Mouse (Mus musculus) granulocyte monocyte progenitor cell, adult 5-6 weeks (primary cell): Measurements from ENCODE around the gene Dnaja4. TPM values are rescaled to one million over a fixed set of nuclear protein-coding genes. Genes with fewer than 3 reads are reported as not detected.

Source experiments
- ATAC-seq: replicated peaks from 2 replicates; pipeline ENCODE4 v1.8.0; 2016; ENCODE audit warnings: mild to moderate bottlenecking, moderate TSS enrichment, inconsistent platforms; ENCODE audit not compliant: poor library complexity, severe bottlenecking
- total RNA-seq, 2 experiments: library from RNA; stranded (forward) in 1 of 2; stranded (reverse) in 1 of 2; fragments of 200-712, 200-1000 nt in 1 of 2; fragments of >200 nt in 1 of 2; fragmentation: Nextera tagmentation in 1 of 2; gene quantifications; 2 replicates each; pipeline ENCODE4 v1.2.3; 2014 to 2017

Dnaja4 gene
- total RNA-seq, 2 experiments from 2014 or later = 0.05 to 0.82 TPM

- no peak for ATAC-seq
Measured at GRCm38 (mm10) chr9:54745740-54746370, 47.2 kb downstream of the Dnaja4 start.

- peak; percentile 59 for ATAC-seq
Measured at GRCm38 (mm10) chr9:54750215-54750981, 51.7 kb downstream of the Dnaja4 start.

- ATAC-seq = no peak
Measured at GRCm38 (mm10) chr9:54751684-54752083, 53.0 kb downstream of the Dnaja4 start.

- ATAC-seq = no peak
Measured at GRCm38 (mm10) chr9:54752201-54752943, 53.7 kb downstream of the Dnaja4 start.

- ATAC-seq = no peak
Measured at GRCm38 (mm10) chr9:54752944-54753295, 54.2 kb downstream of the Dnaja4 start.

- no peak for ATAC-seq
Measured at GRCm38 (mm10) chr9:54759592-54759991, 60.9 kb downstream of the Dnaja4 start.

GRCm38 (mm10) chr9:54764091-54764490 lies 65.4 kb downstream of the Dnaja4 start:
- no peak for ATAC-seq

GRCm38 (mm10) chr9:54764561-54765217 lies 66.0 kb downstream of the Dnaja4 start, which contains the start of gene Crabp1:
Crabp1 (plus strand) TSS chr9:54764748.
- peak; percentile 42 for ATAC-seq

- ATAC-seq = no peak
Measured at GRCm38 (mm10) chr9:54765336-54766085, 66.8 kb downstream of the Dnaja4 start.

Other genes starting within 250 kb of the Dnaja4 start
- gene Dmxl2, start 197.2 kb upstream of the Dnaja4 start, total RNA-seq (2014; fragmentation: Nextera tagmentation) = 5.8 and 14.4 TPM in 2 replicates
- gene Dmxl2, start 197.2 kb upstream of the Dnaja4 start, total RNA-seq (2017) = 8.7 and 9.2 TPM in 2 replicates
- gene Sh2d7, start 159.9 kb upstream of the Dnaja4 start, total RNA-seq (2014; fragmentation: Nextera tagmentation) = not detected in 2 replicates
- not detected in 2 replicates for gene Sh2d7, start 159.9 kb upstream of the Dnaja4 start, total RNA-seq (2017)
- gene Cib2, start 138.7 kb upstream of the Dnaja4 start, total RNA-seq (2014; fragmentation: Nextera tagmentation) = 1.1 and 1.6 TPM in 2 replicates
- gene Cib2, start 138.7 kb upstream of the Dnaja4 start, total RNA-seq (2017) = 0.39 and 0.57 TPM in 2 replicates
- 100 and 111 TPM in 2 replicates for gene Idh3a, start 112.5 kb upstream of the Dnaja4 start, total RNA-seq (2014; fragmentation: Nextera tagmentation)
- gene Idh3a, start 112.5 kb upstream of the Dnaja4 start, total RNA-seq (2017) = 83.9 and 89.1 TPM in 2 replicates
- gene Acsbg1, start 37.0 kb upstream of the Dnaja4 start, total RNA-seq (2014; fragmentation: Nextera tagmentation) = not detected in 2 replicates
- not detected in 2 replicates for gene Acsbg1, start 37.0 kb upstream of the Dnaja4 start, total RNA-seq (2017)
- gene Wdr61, start 35.6 kb downstream of the Dnaja4 start, total RNA-seq (2014; fragmentation: Nextera tagmentation) = 76.8 and 87.4 TPM in 2 replicates
- 96.0 and 107 TPM in 2 replicates for gene Wdr61, start 35.6 kb downstream of the Dnaja4 start, total RNA-seq (2017)
- not detected in 2 replicates for gene Crabp1, start 65.9 kb downstream of the Dnaja4 start, total RNA-seq (2014; fragmentation: Nextera tagmentation)
- not detected in 2 replicates for gene Crabp1, start 65.9 kb downstream of the Dnaja4 start, total RNA-seq (2017)
- 31.6 and 48.7 TPM in 2 replicates for gene Ireb2, start 164.9 kb downstream of the Dnaja4 start, total RNA-seq (2014; fragmentation: Nextera tagmentation)
- 24.9 and 31.9 TPM in 2 replicates for gene Ireb2, start 164.9 kb downstream of the Dnaja4 start, total RNA-seq (2017)
- not detected in 2 replicates for gene Hykk, start 218.4 kb downstream of the Dnaja4 start, total RNA-seq (2014; fragmentation: Nextera tagmentation)
- not detected in 2 replicates for gene Hykk, start 218.4 kb downstream of the Dnaja4 start, total RNA-seq (2017)